Mouse (Mus musculus) layer of hippocampus, adult 2 months (tissue): ENCODE measurements around the gene Cd160. TPM values are rescaled to one million over a fixed set of nuclear protein-coding genes. Genes with fewer than 3 reads are reported as not detected.

ENCODE experiments used
- DNase-seq, 2 experiments: peaks; one replicate each; pipeline ENCODE4 v3.0.0; 2022; ENCODE audit warnings: low spot score in 2 of 2
- H3K27ac ChIP-seq: fragments of 200-600 bp; 2 replicates; pipeline ENCODE4 v1.8.1; 2022
- H3K4me3 ChIP-seq: fragments of 200-600 bp; 2 replicates; pipeline ENCODE4 v1.8.1; 2022; ENCODE audit warnings: mild to moderate bottlenecking
- CTCF ChIP-seq: fragments of 200-600 bp; conservative IDR thresholded peaks from 2 replicates; pipeline ENCODE4 v1.8.1; 2022; ENCODE audit warnings: antibody characterized with exemption, mild to moderate bottlenecking, moderate library complexity
- total RNA-seq, 2 experiments: library from RNA; stranded (reverse); gene quantifications; 2 replicates each; pipeline ENCODE4 v1.2.3; 2021

The Cd160 gene
- total RNA-seq, 2 experiments from 2014 or later, result not detected

DNA sequence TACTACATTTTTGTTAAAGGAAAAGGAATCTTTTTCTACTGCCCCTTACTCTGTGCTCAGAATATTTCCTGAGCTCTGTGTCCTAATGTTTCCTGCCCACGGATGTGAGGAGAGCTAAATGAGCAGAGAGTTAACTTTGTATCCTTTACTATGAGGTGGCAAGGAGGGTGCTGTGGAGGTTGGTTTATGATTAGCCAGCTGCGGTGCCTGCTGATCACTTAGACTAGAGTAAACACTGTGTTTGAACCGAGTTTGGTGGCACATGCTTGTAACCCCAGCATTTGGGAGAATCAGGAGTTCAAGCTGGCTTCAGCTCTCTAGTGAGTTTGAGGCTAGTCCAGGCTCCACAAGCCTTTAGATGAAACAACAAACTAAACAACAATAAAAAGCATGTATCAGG, 52.0 kb downstream of the Cd160 start:
- TF ChIP-seq CTCF, result no peak
- Histone ChIP-seq H3K27ac (no peak overlapping the region), H3K4me3 (no peak overlapping the region)
- no peak for DNase-seq

DNA sequence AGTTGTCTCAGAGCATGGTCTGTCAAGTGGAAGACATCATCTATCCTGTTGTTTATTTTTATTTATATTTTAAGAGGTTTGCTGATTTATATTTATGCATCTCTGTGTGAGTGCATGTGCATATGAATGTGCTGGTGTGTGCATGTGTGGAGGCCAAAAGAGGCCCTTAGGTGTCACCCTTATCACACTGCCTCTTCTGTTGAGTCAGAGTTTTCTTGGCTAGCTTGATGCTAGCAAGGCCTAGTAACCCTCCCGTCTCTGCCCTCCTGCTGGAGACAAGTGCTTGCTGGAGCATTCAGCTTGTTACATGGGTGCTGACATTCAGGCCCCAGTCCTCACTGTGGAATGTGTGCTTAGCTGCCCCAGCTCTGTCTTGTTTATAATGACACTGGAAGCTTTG, 56.2 kb downstream of the Cd160 start:
- 0 out of 2 replicates have a peak, but pooled peaks have one; percentile 10 for TF ChIP-seq CTCF

DNA sequence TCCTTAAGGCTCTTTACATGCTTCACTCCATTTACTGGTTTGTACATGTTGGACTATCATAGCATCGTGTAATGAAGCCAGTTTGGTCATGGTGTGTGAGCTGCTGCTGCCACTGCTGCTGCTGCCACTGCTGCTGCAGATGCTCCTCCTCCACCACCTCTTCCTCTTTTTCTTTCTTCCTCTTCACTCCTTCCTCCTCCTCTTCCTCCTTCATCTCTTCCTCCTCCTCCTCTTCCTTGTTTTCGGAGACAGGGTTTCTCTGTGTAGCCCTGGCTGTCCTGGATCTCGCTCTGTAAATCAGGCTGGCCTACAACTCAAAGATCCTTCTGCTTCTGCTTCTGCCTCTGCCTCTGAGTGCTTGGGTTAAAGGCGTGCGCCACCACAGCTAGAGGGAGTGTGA, 59.2 kb downstream of the Cd160 start:
- no peak for DNase-seq
- no peak overlapping the region for H3K27ac ChIP-seq
- no peak for TF ChIP-seq CTCF
- H3K4me3 ChIP-seq, result no peak overlapping the region

More for the DNA sequence above, 56.2 kb downstream of the Cd160 start:
- Histone ChIP-seq H3K27ac (no peak overlapping the region), H3K4me3 (no peak overlapping the region)
- DNase-seq, result no peak

DNA sequence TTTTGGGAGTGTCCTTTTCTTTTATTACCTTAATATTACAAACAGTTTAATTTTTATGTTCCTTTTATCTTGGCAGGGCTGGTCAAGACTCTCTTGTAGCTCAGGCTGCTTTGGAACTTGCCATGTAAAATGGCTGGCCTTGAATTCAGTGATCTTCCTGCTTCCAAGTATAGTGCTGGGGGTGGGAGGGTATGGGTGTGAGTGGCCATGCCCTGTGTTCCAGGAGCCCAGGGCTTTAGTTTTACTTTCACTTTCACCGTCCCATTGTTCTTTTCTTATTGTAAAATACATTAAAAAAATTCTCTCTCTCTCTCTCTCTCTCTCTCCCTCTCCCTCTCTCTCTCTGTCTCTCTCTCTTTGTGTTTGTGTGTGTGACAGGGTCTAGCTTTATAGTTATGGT, 64.6 kb downstream of the Cd160 start:
- no peak for DNase-seq
- H3K27ac ChIP-seq, result no peak overlapping the region
- no peak for TF ChIP-seq CTCF
- H3K4me3 ChIP-seq, result no peak overlapping the region

DNA sequence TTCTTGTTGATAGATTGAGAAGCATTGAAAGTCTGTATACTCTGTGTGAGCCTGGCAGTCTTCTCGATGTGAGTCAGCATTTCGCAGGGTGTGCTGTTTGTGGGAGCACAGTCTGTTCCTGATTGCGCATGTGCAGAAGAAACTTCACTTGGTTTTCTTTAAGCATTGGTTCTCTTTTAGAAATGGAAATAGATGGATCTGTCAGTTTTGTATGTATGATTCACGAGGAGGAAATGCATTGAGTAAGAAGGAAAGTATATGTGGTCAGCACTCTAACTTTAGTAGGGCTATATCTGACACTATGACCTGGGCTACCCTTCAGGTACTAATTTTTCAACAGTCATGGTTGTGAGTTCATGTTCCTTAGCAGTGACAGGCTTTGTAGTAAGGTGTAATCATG, 69.5 kb downstream of the Cd160 start:
- no peak for TF ChIP-seq CTCF
- Histone ChIP-seq H3K27ac (peak overlapping the region; percentile 64), H3K4me3 (no peak overlapping the region)
- DNase-seq, result peak in 1 of 2 experiments; percentile 49

DNA sequence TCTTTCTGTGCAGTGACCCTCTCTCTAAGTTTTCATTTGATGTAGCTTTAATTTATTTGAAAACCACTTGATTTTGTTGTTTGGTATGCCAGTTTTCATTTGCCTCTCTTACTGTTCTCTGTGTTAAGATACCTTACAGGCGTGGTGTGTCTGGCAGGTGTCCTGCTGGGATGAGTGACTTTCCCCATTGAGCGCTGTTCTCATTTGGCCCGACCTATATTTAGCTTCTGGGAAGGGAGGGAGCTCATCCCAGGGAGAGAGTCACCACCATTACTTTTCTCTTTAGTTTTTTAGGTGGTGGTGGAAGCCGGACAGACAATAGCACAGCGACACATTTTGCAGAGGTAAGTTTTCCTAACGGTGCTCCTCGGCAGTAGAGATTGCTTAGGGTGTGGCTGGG, 71.5 kb downstream of the Cd160 start:
- no peak for TF ChIP-seq CTCF
- H3K4me3 ChIP-seq, result no peak overlapping the region
- no peak for DNase-seq
- H3K27ac ChIP-seq, result no peak overlapping the region

DNA sequence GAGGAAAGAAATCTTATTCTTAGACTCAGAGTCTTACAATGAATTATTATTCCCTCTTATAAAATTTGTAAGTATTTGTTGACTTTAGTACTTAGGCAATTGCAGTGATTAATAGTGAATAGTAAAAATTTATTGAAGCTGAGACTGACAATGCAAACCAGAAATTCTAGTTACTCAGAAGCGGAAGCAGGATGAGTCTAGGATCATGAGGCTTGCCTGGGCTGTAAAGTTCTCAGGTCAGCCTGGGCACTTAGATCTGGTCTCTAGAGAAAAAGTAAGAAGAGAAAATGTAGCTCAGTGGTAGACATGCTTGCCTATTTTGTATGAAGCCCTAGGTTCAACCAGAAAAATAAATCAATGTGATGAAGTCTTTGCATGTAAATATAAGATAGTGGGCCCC, 73.2 kb downstream of the Cd160 start:
- no peak for TF ChIP-seq CTCF
- DNase-seq, result no peak

More for the DNA sequence above, 73.2 kb downstream of the Cd160 start:
- no peak overlapping the region for H3K27ac ChIP-seq
- H3K4me3 ChIP-seq, result no peak overlapping the region

Other genes starting within 250 kb of the Cd160 start
- 10 to 100 TPM; 32.1 to 34.4 TPM for gene Polr3gl, start 235.2 kb downstream of the Cd160 start, total RNA-seq
- gene Ankrd34a, start 232.7 kb downstream of the Cd160 start, total RNA-seq, result 10 to 100 TPM; 55.2 to 56.7 TPM
- 10 to 100 TPM; 29.0 to 29.1 TPM for gene Lix1l, start 228.2 kb downstream of the Cd160 start, total RNA-seq
- 10 to 100 TPM; 51.4 to 52.0 TPM for gene Rbm8a, start 199.4 kb downstream of the Cd160 start, total RNA-seq
- gene Pex11b, start 194.0 kb downstream of the Cd160 start, total RNA-seq, result 10 to 100 TPM; 57.1 to 59.6 TPM
- gene Gm42957, start 193.9 kb downstream of the Cd160 start, total RNA-seq, result under 1 TPM; 0.12 to 0.87 TPM
- gene Itga10, start 183.8 kb downstream of the Cd160 start, total RNA-seq, result 1 to 10 TPM; 2.0 to 3.1 TPM
- gene Ankrd35, start 159.2 kb downstream of the Cd160 start, total RNA-seq, result 1 to 10 TPM; 6.3 to 6.7 TPM
- 10 to 100 TPM; 32.5 to 44.4 TPM for gene Pias3, start 133.0 kb downstream of the Cd160 start, total RNA-seq
- 10 to 100 TPM; 15.0 to 16.2 TPM for gene Nudt17, start 120.8 kb downstream of the Cd160 start, total RNA-seq
- gene Polr3c, start 101.7 kb downstream of the Cd160 start, total RNA-seq, result 10 to 100 TPM; 23.5 to 24.0 TPM
- 10 to 100 TPM; 59.7 to 61.3 TPM for gene Rnf115, start 101.7 kb downstream of the Cd160 start, total RNA-seq
- gene Pdzk1, start 67 bp downstream of the Cd160 start, total RNA-seq, result under 1 TPM in 1 of 2 experiments, not detected in 1; 0.33 TPM
- gene Gja5, start 75.3 kb upstream of the Cd160 start, total RNA-seq, result 1 to 10 TPM in 1 of 2 experiments, under 1 TPM in 1; 0.84 to 1.4 TPM
- 10 to 100 TPM; 40.1 to 46.1 TPM for gene Gpr89, start 76.0 kb upstream of the Cd160 start, total RNA-seq
- gene Gja8, start 96.7 kb upstream of the Cd160 start, total RNA-seq, result not detected